Mouse (Mus musculus): ENCODE data around the gene Ccdc171. TPM values are rescaled to one million over a fixed set of nuclear protein-coding genes. Genes with fewer than 3 reads are reported as not detected.
"Not testable (repeated sequence)": the region's sequence is repeated elsewhere in the genome, so short reads cannot be mapped to it uniquely, and the experiment has no call there.

Ccdc171 gene
- polyA plus RNA-seq, 1 experiment from 2014 or later: 5.9 TPM

DNA sequence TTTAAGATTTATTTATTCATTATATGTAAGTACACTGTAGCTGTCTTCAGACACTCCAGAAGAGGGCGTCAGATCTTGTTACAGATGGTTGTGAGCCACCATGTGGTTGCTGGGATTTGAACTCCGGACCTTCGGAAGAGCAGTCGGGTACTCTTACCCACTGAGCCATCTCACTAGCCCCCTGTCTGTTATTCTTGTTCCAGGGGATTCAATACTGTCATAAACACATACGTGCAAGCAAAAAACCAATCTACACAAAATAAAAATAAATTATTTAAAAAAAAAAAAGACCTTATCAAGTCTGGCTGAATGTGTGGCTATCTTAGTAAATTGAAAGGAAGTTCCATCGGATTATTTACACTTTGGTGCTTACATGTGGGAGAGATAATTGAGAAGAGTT lies 9.2 kb upstream of the Ccdc171 start:
- not testable (repeated sequence) for H3K4me3 ChIP-seq (ENCODE audit: low read depth, low read length); H3K4me2 ChIP-seq (ENCODE audit: low read depth, severe bottlenecking); H3K27ac ChIP-seq (replicated peaks; ENCODE audit: low read depth, low read length); DNase-seq (ENCODE audit: low spot score); ATAC-seq (ENCODE audit: insufficient number of reproducible peaks, low FRiP score, low TSS enrichment, low read depth); H3K36me3 ChIP-seq (ENCODE audit: control insufficient read depth, insufficient read depth, low read length); H3K4me1 ChIP-seq (ENCODE audit: control insufficient read depth, insufficient read depth, low read length); H3K27me3 ChIP-seq (ENCODE audit: control insufficient read depth, insufficient read depth, low read length); H3K9me3 ChIP-seq (ENCODE audit: control insufficient read depth, low read length); H3K9ac ChIP-seq (ENCODE audit: low read length)
- 90% methylated on average over 5 of the region's 6 CpGs for WGBS

DNA sequence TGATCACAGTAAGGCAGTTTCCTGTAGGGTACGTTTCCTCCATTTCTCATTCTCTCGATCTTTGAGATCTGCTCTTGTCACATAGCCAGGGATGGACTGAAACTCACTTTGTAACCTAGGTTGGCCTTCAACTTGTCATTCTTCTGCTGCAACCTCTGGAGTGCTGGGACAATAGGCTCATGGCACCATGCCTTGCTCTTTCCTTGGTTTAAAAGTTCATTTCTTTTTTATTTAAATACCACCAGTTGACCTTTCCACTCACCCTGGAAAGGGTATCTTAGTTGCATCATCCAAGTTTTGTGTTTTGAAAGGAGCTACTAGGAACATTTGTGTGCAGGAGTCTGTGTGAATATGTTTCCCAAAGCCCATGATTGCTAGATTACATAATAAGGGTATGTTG lies 6.2 kb upstream of the Ccdc171 start:
- Histone ChIP-seq H3K4me2 (ENCODE audit: low read depth, severe bottlenecking) (no peak overlapping the region), H3K27me3 (ENCODE audit: control insufficient read depth, insufficient read depth, low read length) (no peaks in the 10 kb centered on the region), H3K9ac (ENCODE audit: low read length) (no peak overlapping the region), H3K4me1 (ENCODE audit: control insufficient read depth, insufficient read depth, low read length) (peaks cover 5% of the 10 kb centered on the region; the same call in 1 of the 2 replicates), H3K9me3 (ENCODE audit: control insufficient read depth, low read length) (no peaks in the 10 kb centered on the region), H3K36me3 (ENCODE audit: control insufficient read depth, insufficient read depth, low read length) (no peaks in the 10 kb centered on the region), H3K4me3 (ENCODE audit: low read depth, low read length) (no peak overlapping the region), H3K27ac (replicated peaks; ENCODE audit: low read depth, low read length) (no peak overlapping the region)
- ATAC-seq (ENCODE audit: insufficient number of reproducible peaks, low FRiP score, low TSS enrichment, low read depth): no peak
- 89% methylated on average over 2 of the region's 2 CpGs for WGBS
- DNase-seq (ENCODE audit: low spot score): no peak

DNA sequence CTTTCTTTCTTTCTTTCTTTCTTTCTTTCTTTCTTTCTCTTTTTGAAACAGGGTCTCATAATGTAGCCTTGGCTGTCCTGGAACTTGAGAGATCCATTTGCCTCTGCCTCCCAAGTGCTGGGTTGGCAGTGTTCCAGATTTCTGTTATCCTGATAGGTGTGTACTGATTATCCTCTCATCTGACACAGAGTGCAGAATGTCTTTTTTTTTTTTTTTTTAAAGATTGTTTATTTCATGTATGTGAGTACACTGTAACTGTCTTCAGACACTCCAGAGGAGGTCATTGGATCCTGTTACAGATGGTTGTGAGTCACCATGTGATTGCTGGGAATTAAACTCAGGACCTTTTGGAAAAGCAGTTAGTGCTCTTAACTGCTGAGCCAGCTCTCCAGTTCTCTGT lies 5.5 kb upstream of the Ccdc171 start:
- Histone ChIP-seq H3K36me3 (ENCODE audit: control insufficient read depth, insufficient read depth, low read length) (no peaks in the 10 kb centered on the region), H3K4me1 (ENCODE audit: control insufficient read depth, insufficient read depth, low read length) (peaks cover 5% of the 10 kb centered on the region; the same call in 1 of the 2 replicates), H3K27ac (replicated peaks; ENCODE audit: low read depth, low read length) (no peak overlapping the region), H3K9me3 (ENCODE audit: control insufficient read depth, low read length) (no peaks in the 10 kb centered on the region), H3K4me3 (ENCODE audit: low read depth, low read length) (no peak overlapping the region), H3K9ac (ENCODE audit: low read length) (no peak overlapping the region), H3K4me2 (ENCODE audit: low read depth, severe bottlenecking) (no peak overlapping the region), H3K27me3 (ENCODE audit: control insufficient read depth, insufficient read depth, low read length) (no peaks in the 10 kb centered on the region)
- DNase-seq (ENCODE audit: low spot score) (no peak), ATAC-seq (ENCODE audit: insufficient number of reproducible peaks, low FRiP score, low TSS enrichment, low read depth) (no peak)

DNA sequence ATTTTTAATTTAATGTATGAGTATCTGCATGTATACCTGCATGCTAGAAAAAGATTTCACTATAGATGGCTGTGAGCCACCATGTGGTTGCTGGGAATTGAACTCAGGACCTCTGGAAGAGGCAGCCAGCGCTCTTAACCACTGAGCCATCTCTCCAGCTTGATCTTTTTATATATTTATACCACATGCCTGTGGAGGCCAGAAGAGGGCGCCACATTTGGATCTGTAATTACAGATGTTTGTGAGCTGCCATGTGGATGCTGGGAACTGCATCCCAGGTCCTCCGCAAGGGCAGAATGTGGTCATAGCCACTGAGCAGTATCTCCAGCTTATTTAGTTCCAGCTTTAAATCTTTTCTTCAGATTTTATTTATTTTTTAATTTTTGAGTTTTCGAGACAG lies 5.0 kb upstream of the Ccdc171 start:
- Histone ChIP-seq H3K36me3 (ENCODE audit: control insufficient read depth, insufficient read depth, low read length) (no peaks in the 10 kb centered on the region), H3K27me3 (ENCODE audit: control insufficient read depth, insufficient read depth, low read length) (no peaks in the 10 kb centered on the region), H3K4me2 (ENCODE audit: low read depth, severe bottlenecking) (no peak overlapping the region), H3K27ac (replicated peaks; ENCODE audit: low read depth, low read length) (no peak overlapping the region), H3K9ac (ENCODE audit: low read length) (no peak overlapping the region), H3K9me3 (ENCODE audit: control insufficient read depth, low read length) (no peaks in the 10 kb centered on the region), H3K4me3 (ENCODE audit: low read depth, low read length) (no peak overlapping the region), H3K4me1 (ENCODE audit: control insufficient read depth, insufficient read depth, low read length) (peaks cover 5% of the 10 kb centered on the region; the same call in 1 of the 2 replicates)
- DNase-seq (ENCODE audit: low spot score) (no peak), ATAC-seq (ENCODE audit: insufficient number of reproducible peaks, low FRiP score, low TSS enrichment, low read depth) (no peak)
- WGBS: 86% methylated on average over 4 of the region's 4 CpGs

DNA sequence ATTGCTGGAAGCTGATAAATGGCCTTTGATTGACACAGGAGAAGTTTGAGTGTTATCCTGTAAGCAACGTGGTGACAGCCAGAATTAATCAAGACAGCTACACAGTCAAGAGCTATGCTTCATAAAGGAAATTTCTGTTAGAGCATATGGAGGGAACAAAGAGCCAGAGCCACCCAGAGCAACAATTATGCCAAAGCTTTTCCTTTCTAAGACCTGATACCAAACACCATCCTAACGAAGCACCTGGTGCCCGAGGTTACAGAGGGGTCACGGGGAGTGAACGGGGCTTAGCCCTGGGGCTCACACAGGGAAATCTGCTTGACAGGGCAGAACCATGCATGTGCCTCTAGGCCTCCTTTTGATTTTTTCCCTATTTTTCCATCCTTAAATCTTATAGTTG lies 3.3 kb upstream of the Ccdc171 start:
- H3K4me2 ChIP-seq (ENCODE audit: low read depth, severe bottlenecking): no peak overlapping the region
- H3K4me3 ChIP-seq (ENCODE audit: low read depth, low read length): no peak overlapping the region
- 45% methylated on average over 5 of the region's 5 CpGs for WGBS
- peaks cover 10% of the 10 kb centered on the region for H3K4me1 ChIP-seq (ENCODE audit: control insufficient read depth, insufficient read depth, low read length)
- H3K27ac ChIP-seq (replicated peaks; ENCODE audit: low read depth, low read length): no peak overlapping the region
- DNase-seq (ENCODE audit: low spot score): no peak
- H3K9ac ChIP-seq (ENCODE audit: low read length): no peak overlapping the region
- no peaks in the 10 kb centered on the region for H3K36me3 ChIP-seq (ENCODE audit: control insufficient read depth, insufficient read depth, low read length)
- H3K27me3 ChIP-seq (ENCODE audit: control insufficient read depth, insufficient read depth, low read length): no peaks in the 10 kb centered on the region
- no peak for ATAC-seq (ENCODE audit: insufficient number of reproducible peaks, low FRiP score, low TSS enrichment, low read depth)
- no peaks in the 10 kb centered on the region for H3K9me3 ChIP-seq (ENCODE audit: control insufficient read depth, low read length)

DNA sequence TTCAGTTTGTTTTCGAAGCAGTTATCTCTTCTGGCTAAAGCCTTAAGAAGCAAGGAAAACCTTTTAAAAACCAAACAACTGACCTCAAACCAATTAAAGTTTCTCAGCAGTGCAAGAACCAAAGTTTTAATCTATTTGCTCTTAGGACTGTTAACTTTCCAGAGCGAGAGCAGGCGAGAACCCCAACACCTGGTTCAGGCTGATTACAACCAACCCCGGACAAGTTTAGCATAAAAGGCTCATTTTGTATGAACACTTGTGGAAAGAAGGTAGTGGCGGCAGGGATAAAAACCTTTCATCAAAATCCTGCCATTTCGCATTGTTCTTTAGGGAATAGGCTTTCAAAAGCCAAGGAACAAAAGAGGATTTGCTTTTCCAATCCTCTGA lies 896 bp upstream of the Ccdc171 start:
- Histone ChIP-seq H3K36me3 (ENCODE audit: control insufficient read depth, insufficient read depth, low read length) (no peaks in the 10 kb centered on the region), H3K4me2 (ENCODE audit: low read depth, severe bottlenecking) (peak overlapping the region; percentile 75), H3K9ac (ENCODE audit: low read length) (peak overlapping the region; percentile 78), H3K4me3 (ENCODE audit: low read depth, low read length) (peak overlapping the region; percentile 70), H3K4me1 (ENCODE audit: control insufficient read depth, insufficient read depth, low read length) (peaks cover 10% of the 10 kb centered on the region), H3K9me3 (ENCODE audit: control insufficient read depth, low read length) (no peaks in the 10 kb centered on the region), H3K27ac (replicated peaks; ENCODE audit: low read depth, low read length) (peak overlapping the region; percentile 86), H3K27me3 (ENCODE audit: control insufficient read depth, insufficient read depth, low read length) (no peaks in the 10 kb centered on the region)
- no peak for ATAC-seq (ENCODE audit: insufficient number of reproducible peaks, low FRiP score, low TSS enrichment, low read depth)
- no peak for DNase-seq (ENCODE audit: low spot score)
- 15% methylated on average over 6 of the region's 6 CpGs for WGBS

DNA sequence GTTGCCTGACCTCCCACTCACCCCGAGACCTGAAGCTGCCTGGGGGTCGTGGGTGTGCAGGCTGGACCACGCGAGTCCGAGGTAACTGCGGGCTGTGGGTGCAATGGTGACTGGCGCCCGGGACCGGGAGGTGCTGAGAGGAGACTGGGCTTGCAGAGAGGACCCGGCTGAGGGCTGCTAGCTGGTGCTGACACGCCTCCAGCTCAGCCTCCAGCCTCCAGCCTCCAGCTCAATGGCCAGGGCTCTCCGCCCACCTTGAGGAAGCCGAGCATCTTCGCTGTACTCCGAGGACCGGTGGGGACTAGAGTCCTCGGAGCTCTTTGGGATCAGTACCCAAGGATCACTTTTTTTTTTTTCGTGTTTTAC lies 328 bp downstream of the Ccdc171 start:
- no peak for DNase-seq (ENCODE audit: low spot score)
- Histone ChIP-seq H3K27me3 (ENCODE audit: control insufficient read depth, insufficient read depth, low read length) (no peaks in the 10 kb centered on the region), H3K9me3 (ENCODE audit: control insufficient read depth, low read length) (no peaks in the 10 kb centered on the region), H3K4me2 (ENCODE audit: low read depth, severe bottlenecking) (peak overlapping the region; percentile 75), H3K27ac (replicated peaks; ENCODE audit: low read depth, low read length) (peak overlapping the region; percentile 82), H3K4me1 (ENCODE audit: control insufficient read depth, insufficient read depth, low read length) (peaks cover 10% of the 10 kb centered on the region), H3K4me3 (ENCODE audit: low read depth, low read length) (peak overlapping the region; percentile 70), H3K9ac (ENCODE audit: low read length) (peak overlapping the region; percentile 78), H3K36me3 (ENCODE audit: control insufficient read depth, insufficient read depth, low read length) (no peaks in the 10 kb centered on the region)
- under 1% methylated on average over 18 of the region's 18 CpGs for WGBS
- peak; percentile 65 for ATAC-seq (ENCODE audit: insufficient number of reproducible peaks, low FRiP score, low TSS enrichment, low read depth)

DNA sequence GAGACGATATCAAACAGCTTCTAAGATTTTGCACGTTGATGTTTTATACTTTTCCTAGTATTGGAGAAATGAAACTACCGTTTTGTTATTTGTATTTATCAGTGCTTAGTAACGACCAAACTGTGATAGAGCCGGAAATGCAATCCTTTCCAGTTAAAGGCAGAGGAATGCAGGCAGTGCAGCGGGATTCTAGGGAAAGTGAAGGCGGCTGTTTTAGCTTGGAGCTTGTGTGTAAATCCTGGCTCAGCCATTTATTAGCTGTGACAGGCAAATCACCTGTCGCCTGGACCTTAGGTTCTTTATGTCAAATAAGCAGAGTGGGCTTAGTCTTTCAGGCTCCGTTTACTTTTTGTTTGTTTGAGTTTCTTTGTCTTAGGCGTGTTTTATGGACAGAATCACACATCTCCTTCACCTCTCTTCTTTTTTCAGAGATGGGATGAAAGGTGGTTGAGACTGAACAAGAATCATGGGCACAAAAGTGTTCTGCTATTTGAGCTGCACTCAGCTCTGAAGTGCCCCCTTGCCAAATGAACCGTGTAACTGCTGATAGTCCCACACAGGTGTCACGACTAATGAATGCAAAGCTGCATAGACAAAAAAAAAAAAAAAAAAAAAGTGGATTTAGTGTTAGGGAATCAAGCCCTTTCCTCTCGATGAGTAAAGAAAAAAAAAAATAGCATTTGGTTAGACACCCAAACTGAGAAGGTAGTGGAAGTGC lies 1.1 kb downstream of the Ccdc171 start:
- Histone ChIP-seq H3K27ac (replicated peaks; ENCODE audit: low read depth, low read length) (0 out of 2 replicates have a peak overlapping the region, but pooled peaks have one; percentile 26), H3K4me1 (ENCODE audit: control insufficient read depth, insufficient read depth, low read length) (peaks cover 10% of the 10 kb centered on the region), H3K27me3 (ENCODE audit: control insufficient read depth, insufficient read depth, low read length) (no peaks in the 10 kb centered on the region), H3K36me3 (ENCODE audit: control insufficient read depth, insufficient read depth, low read length) (no peaks in the 10 kb centered on the region), H3K9ac (ENCODE audit: low read length) (no peak overlapping the region), H3K4me3 (ENCODE audit: low read depth, low read length) (peak overlapping the region; percentile 70), H3K4me2 (ENCODE audit: low read depth, severe bottlenecking) (peak overlapping the region; percentile 75), H3K9me3 (ENCODE audit: control insufficient read depth, low read length) (no peaks in the 10 kb centered on the region)
- WGBS: 6% methylated on average over 13 of the region's 13 CpGs
- DNase-seq (ENCODE audit: low spot score): peak; percentile 48
- no peak for ATAC-seq (ENCODE audit: insufficient number of reproducible peaks, low FRiP score, low TSS enrichment, low read depth)

DNA sequence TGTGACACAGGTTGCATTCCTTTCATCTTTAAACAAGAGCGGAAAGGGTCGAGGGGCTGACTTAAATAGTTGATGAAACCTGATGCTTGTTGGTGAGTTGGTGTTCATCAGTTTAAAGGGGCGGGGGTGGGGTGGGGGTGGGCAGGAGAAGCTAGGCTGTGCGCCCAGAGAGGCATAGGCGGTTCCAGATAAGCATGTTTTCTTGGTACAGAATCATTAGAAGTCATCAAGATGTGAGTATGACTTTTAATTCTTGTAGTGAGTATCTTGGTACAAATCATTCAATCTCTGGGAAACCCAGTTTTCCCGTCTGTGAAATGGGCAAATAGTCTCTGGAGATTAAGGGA lies 1.6 kb downstream of the Ccdc171 start:
- no peak overlapping the region for H3K9ac ChIP-seq (ENCODE audit: low read length)
- peaks cover 10% of the 10 kb centered on the region for H3K4me1 ChIP-seq (ENCODE audit: control insufficient read depth, insufficient read depth, low read length)
- ATAC-seq (ENCODE audit: insufficient number of reproducible peaks, low FRiP score, low TSS enrichment, low read depth): no peak
- no peaks in the 10 kb centered on the region for H3K9me3 ChIP-seq (ENCODE audit: control insufficient read depth, low read length)
- H3K36me3 ChIP-seq (ENCODE audit: control insufficient read depth, insufficient read depth, low read length): no peaks in the 10 kb centered on the region
- H3K27me3 ChIP-seq (ENCODE audit: control insufficient read depth, insufficient read depth, low read length): no peaks in the 10 kb centered on the region
- no peak overlapping the region for H3K27ac ChIP-seq (replicated peaks; ENCODE audit: low read depth, low read length)
- 38% methylated on average over 6 of the region's 6 CpGs for WGBS
- no peak overlapping the region for H3K4me2 ChIP-seq (ENCODE audit: low read depth, severe bottlenecking)
- DNase-seq (ENCODE audit: low spot score): no peak
- no peak overlapping the region for H3K4me3 ChIP-seq (ENCODE audit: low read depth, low read length)
